Mouse (Mus musculus) adrenal gland, postnatal 25 days (tissue): ENCODE measurements at regions not wholly inside any gene's neighbourhood (a gene's known extent, or its start where the extent isn't known, plus 50 kb on each side); places are given as distances from the start of the nearest gene placed in this dataset.
"Not testable (repeated sequence)": the region's sequence is repeated elsewhere in the genome, so short reads cannot be mapped to it uniquely, and the experiment has no call there.

ENCODE experiments used
- DNase-seq: peaks from one replicate; pipeline ENCODE4 v3.0.0; 2021; ENCODE audit warnings: mixed read lengths

- DNase-seq: no peak
Observed at GRCm38 (mm10) chr15:90397691-90398377, 173.7 kb downstream of the Alg10b start.

GRCm38 (mm10) chr15:90400326-90401280, 176.5 kb downstream of the Alg10b start:
- DNase-seq: no peak

GRCm38 (mm10) chr15:90420776-90421175, 196.7 kb downstream of the Alg10b start:
- DNase-seq: peak; percentile 10

GRCm38 (mm10) chr15:90422122-90422614, 198.1 kb downstream of the Alg10b start:
- DNase-seq: no peak

- DNase-seq: not testable (repeated sequence)
Observed at GRCm38 (mm10) chr15:90431048-90431447, 206.9 kb downstream of the Alg10b start.

- DNase-seq: no peak
Observed at GRCm38 (mm10) chr15:90432154-90432553, 208.0 kb downstream of the Alg10b start.

GRCm38 (mm10) chr15:90435286-90435685, 211.2 kb downstream of the Alg10b start:
- DNase-seq: no peak
